Mouse (Mus musculus) T-helper 17 cell (primary cell): Measurements from ENCODE around the gene Tmem199.

Experiments used
- in situ Hi-C, 2 experiments: fragments of 300-600 bp; cut with MboI, MseI; formaldehyde crosslinking; loops; 1 replicate in 1 of 2; 2 replicates in 1 of 2; pipeline ENCODE4 v1.15.1; 2025; ENCODE audit warnings: high pct_unique_total_duplicates in 2 of 2

Tmem199 gene

DNA sequence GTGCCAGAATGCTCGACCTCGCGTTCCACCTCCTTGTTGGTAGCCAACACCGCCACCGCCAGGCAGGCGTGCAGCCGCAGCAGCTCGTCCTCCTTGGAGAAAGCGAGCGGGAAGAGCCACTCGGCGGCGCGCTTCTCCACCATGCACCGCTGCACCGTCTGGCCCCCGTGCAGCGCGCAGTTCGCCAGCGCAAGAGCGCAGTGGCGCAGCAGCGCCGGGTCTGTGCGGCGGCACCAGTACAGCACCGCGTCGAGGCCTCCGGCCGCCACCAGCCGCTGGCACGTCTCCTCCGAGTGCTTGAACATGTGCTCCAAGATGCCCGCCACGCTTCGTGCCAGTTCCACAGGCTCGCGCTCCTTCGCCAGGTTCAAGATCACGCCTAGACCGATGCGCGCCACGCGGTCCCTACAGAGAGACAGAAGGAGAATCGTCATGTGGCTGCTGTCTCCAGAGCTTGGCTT is 21.2 kb downstream of the Tmem199 start:
- in situ Hi-C loops, result loop anchor here in 1 of 2 experiments (10.0 kb wide), 1 partner anchor 1034 kb away; the partner anchor contains the start of gene Evi2b

DNA sequence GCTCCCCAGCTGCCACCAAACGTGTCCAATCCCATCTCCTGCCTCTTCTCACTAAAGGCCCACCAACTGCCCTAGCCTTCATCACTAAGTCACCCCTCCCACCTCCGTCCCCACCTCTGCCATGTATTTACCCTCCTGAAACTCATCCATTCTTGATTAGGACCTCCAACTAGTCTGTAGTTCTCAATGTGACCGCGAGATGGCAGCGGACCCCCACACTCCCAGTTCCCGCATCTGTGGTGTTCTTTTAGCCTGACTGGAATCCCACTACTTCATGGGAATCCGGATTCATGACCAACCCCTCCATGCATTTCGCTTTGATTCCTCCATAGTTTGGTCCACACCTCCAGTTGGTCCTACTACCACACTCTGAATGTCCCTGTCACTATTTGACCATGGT is 23.8 kb downstream of the Tmem199 start:
- in situ Hi-C loops, result no loop called here

DNA sequence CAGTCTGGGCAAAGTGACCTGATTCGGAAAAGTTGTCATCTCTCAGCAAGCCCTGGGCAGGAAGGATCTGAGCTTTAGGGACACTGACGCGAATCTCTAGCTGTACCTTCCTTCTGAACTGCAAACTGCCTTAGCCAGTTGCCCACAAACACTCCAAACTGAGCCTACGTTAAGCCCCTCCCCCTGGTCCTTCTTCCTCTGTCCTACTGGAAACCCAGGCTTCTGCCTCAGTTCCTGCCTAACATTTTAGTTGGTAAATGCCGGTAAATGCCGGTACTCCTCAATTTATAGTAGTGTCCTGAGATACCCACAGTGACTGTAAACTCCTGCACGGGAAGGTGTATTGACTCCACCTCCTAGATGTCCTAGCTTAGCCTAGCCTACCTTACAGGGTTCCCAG is 28.3 kb downstream of the Tmem199 start:
- in situ Hi-C loops, result no loop called here

DNA sequence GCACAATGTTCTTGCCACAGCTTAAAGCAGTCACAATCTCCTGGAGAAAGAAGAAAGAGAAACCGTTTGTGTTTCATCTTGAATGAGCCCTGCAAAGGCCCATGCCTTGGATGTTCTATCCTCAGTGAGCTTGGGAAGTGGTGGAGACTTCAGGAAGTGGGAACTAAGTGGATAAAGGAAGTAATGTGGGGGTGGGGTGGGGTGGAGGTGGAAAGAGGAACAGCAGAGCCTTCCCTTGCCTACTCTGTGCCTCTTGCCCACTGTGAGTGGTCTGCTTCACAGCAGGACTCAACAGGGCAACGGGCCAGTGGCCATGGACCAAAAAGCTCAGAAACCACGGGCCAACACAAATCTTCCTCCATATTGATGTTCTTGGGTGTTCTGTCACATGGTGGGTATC is 36.7 kb downstream of the Tmem199 start:
- in situ Hi-C loops, result no loop called here

DNA sequence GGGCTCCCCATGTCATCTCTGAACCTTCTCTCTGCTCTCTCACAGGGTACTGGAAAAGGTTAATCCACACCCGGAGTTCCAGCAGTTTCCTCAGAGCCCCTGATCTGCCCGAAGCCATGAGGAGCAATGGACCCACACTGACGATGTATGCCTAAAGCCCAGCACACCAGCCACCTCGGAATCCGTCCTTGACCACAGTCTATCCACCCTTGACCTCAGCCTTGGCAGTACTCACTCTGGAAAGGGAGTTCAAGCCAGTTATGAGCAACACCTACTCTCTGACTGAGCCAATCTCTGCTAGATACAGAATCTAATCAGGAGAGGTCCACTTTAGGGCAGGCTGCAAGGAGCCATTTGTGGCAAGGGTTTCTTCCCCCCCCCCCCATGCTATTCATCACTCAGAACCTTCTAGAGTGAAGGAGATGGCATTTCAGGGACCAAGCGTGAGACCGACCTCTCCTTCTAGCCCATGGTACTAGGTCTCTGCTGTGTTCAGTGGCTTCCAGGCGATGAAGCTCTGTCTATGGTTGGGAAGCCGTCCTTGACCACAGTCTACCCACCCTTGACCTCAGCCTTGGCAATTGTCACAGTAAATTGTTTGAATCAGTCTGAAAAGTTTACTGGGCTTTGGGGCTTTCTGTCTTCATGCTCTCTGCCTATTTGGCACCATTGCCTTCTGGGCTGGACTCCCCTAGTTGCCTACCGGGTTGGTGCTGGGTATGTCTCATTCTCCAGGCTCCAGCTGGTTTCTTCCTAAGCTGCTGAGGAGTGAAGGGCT is 40.5 kb downstream of the Tmem199 start:
- in situ Hi-C loops, result no loop called here

DNA sequence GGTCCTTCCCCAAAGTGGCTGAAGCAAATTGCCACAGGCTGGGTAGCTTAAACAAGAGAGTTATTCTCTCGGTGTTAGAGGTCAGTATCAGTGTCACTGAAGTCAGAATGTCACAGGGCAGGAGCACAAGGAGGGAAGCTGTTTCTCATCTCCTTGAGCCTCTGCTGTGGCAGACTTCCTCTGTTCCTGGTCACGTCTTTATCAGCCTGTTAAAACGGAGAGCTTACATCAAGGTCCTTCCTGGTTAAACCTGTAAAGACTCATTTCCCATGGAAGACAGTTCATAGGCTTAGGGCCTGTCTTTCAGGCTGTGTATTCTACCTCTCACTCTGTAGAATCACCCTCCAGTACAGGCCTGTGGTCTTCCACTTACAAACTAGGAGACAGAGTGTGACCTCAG is 44.0 kb downstream of the Tmem199 start:
- in situ Hi-C loops, result no loop called here

DNA sequence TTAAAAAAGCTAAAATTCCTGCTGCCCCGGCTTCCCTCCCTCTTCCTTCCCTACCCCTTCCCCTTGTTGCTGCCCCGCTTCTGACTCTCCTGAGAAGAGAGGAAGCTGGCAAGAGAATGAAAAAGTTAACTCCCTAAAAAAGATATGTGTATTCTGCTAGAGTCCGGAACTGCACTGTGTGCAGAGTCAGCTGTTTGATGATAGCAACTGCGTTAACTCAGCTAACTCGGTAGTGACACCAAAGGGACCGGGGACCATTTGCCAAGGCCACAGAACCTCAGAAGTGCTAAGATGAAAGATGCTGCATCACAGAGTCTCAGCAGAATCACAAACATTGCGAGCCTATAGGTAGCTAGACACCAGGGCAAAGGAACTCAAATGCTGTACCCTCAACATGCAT is 44.5 kb downstream of the Tmem199 start:
- in situ Hi-C loops, result no loop called here

DNA sequence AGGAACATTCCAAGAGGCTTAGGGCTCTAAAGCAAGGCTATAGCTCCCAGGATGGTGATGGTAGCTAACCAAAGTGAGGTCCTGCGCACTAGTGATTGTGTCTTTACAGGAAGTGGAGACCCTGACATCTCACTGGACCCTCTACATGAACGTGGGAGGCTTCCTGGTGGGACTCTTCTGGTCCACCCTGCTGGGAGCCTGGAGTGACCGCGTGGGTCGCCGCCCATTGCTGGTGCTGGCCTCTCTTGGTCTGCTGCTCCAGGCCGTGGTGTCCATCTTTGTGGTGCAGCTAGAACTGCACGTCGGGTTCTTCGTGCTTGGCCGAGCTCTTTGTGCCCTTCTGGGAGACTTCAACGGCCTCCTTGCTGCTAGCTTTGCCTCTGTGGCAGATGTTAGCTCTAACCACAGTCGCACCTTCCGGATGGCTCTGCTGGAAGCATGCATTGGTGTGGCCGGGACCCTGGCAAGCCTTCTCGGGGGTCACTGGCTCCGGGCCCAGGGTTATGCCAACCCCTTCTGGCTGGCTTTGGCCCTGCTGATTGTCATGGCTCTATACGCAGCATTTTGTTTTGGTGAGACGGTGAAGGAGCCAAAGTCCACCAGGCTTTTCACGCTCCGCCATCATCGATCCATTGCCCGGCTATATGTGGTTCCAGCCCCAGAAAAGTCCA is 45.6 kb downstream of the Tmem199 start:
- in situ Hi-C loops, result no loop called here

DNA sequence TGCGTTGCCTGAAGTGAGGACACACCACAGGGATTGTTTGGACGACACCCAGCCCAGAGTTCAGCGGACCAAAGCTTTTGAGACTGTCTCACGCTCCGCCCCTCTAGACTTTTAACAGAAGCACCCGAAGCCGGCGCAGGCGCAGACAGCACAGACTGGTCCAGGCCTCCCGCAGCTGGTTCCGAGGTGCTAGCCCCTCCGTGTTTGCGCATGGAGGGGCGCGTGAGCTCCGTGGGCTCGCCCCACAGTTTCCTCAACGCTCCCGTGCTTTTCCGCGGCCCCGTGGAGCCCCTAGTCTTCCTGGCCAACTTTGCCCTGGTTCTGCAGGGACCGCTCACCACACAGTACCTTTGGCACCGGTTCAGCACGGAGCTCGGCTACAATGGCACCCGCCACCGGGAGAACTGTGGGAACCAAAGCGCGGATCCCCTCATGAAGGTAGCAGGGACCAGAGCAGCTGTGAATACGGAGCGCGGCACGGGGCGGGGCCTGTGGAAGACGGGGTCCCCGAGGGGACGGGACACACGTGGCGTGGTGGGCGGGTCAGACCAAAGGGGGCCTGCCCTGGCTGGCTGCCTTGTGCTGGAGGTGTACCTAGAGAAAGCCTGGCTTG is 46.3 kb downstream of the Tmem199 start, which contains the start of gene Slc46a1:
TSS of gene Slc46a1 (plus strand) at position 130 of the 613 bp plus-strand sequence.
- in situ Hi-C loops, result no loop called here

DNA sequence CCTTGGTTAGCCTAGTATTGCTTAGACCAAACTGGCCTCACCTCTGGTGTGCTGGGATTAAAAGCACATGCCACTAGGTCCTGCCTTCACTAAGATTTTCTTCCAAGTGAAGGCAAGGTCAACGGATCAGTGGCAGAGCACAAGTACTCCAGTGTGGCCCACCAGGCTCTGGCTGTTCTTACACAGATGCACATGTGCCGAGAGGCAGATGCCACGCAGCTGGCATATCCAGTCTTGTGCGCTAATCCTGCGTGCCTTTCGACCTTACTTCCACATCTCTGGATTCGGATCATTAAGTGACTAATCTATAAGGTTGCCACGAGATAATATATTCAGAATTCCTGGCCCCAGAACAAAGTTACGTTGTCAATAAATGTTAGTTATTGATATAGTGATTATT is 46.9 kb downstream of the Tmem199 start:
- in situ Hi-C loops, result no loop called here

DNA sequence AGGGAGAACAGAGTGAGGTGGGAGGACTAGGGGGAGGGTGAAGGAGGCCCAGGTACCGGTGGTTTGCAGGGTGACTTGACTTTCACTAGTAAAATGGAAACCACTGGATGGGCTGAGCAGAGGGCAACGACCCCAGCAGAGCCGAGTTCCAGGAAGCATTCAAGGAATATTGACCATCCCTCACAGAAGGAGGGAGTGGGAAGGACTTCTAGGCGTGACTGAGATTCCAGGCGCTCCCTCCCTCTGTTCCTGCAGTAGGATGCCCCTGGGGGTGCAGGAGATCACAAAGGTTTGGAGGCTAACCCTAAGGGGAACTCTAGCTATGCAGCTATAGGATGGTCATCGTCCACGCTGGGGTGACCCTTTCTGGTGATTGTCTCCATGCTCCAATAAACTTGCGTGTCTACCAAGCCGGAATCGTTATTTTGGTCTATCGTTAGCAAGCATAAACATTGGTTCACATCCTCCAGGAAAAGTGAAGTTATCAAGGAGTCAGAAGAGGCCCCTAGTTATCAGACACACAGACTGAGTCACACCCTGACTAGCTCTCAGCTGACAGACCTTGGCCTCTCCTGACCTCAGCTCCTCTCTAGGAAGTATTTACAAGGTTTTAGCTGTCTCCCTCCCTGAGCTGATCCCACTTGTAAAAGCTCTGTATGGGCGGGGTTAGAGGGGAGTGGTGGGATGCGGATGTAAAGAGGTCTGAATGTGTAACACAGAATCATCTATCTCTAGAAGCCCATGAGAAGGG is 48.5 kb downstream of the Tmem199 start:
- in situ Hi-C loops, result no loop called here

DNA sequence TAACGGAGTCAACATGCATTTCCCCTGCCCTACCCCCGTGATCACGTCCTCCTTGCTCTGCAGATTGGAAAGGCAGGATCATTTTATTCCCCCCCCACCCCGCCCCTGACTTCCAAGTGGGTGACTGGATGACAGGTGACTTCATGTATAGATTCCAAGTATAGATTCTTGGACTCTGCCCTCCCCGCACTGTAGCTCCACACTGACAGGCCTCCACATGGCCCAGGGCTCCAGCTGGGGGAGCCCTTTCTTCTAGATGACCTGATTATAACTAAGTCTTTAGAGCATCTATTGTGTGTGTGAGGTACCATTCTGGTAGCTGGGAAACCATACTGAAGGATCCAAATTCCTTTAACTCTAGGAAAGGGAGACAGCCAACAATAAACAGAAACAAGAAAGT is 49.3 kb downstream of the Tmem199 start:
- in situ Hi-C loops, result no loop called here

DNA sequence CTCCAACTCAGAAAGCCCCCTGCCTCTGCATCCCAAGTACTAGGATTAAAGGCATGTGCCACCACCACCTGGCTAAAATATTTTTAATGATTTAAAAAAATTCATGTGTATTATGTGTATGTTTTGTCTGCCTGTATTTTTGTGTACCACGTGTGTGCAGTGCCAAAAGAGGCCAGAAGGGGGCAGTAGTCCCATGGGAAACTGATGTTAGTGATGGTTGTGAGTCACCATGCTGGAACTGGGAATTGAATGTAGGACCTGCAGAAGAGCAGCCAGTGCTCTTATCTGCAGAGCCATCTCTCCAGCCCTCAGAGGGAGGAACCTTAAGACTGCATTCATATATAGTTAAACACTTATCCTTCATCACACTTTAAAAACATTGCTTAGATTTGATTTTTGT is 50.1 kb downstream of the Tmem199 start:
- in situ Hi-C loops, result no loop called here

DNA sequence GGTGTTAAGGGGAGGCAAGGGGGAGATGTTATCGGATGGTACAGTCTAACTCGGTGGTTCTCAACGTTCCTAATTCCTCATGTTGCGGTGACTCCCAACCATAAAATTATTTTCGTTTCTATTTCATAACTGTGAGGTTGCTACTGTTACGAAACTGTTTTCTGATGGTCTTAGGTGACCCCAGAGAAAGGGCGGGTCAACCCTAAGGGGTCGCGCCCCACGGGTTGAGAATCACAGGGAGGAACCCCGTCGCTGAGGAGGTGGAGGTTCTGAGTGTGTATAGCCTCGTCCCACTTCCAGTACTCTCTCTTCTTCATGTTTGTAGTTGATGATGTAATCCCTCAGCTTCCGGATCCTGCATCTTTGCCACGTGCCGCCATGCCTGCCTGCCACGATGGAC is 53.2 kb downstream of the Tmem199 start:
- in situ Hi-C loops, result no loop called here
